Comparison of ENCODE assay signal across 12 mouse cellular contexts in genomic region chr1:155472112-155472955, GRCm38 (mm10). TPM values are rescaled to one million over a fixed set of nuclear protein-coding genes. Genes with fewer than 3 reads are reported as not detected.
DNase-seq lines count a peak whose midpoint lies in the region; ATAC-seq lines count a peak whose summit lies in the region.
"Had no signal": no experiment of that assay in that cellular context is flagged by ENCODE, and none has a peak within 500 bp of the region (broad histone marks: within the 10 kb centered on the region; RNA-seq: fewer than 3 reads in every experiment).

No protein-coding gene starts in this region.

- 58% methylated on average over 11 of the region's 11 CpGs for WGBS in heart, embryonic 10.5 days
- 58% methylated on average over 11 of the region's 11 CpGs for WGBS in heart, embryonic 11.5 days (ENCODE audit: insufficient replicate concordance)
- WGBS in liver, embryonic 15.5 days (ENCODE audit: insufficient replicate concordance): 41% methylated on average over 11 of the region's 11 CpGs

- no peak for ATAC-seq in heart, embryonic 11.5 days (replicated peaks; ENCODE audit: insufficient number of reproducible peaks, low FRiP score, low TSS enrichment)
- ATAC-seq in liver, embryonic 15.5 days (ENCODE audit: insufficient read depth): no peak; the same call in 1 of the 2 replicates

- H3K4me1 ChIP-seq in heart, embryonic 10.5 days: peaks cover 11% of the 10 kb centered on the region; the same call in 1 of the 2 replicates
- H3K4me1 ChIP-seq in heart, embryonic 11.5 days (ENCODE audit: control insufficient read depth, insufficient read depth, low read length): no peaks in the 10 kb centered on the region
- peaks cover 20% of the 10 kb centered on the region; the same call in 1 of the 2 replicates for H3K4me1 ChIP-seq in liver, embryonic 15.5 days (replicated peaks)

- H3K27ac ChIP-seq in heart, embryonic 10.5 days: peak overlapping the region; percentile 7; the same call in 1 of the 2 replicates
- H3K27ac ChIP-seq in heart, embryonic 11.5 days (ENCODE audit: low read depth, low read length): no peak overlapping the region
- no peak overlapping the region; the same call in 1 of the 2 replicates for H3K27ac ChIP-seq in liver, embryonic 15.5 days (replicated peaks)

- no peaks in the 10 kb centered on the region for H3K27me3 ChIP-seq in heart, embryonic 10.5 days (ENCODE audit: insufficient read depth, poor library complexity, severe bottlenecking)
- no peaks in the 10 kb centered on the region for H3K27me3 ChIP-seq in heart, embryonic 11.5 days (ENCODE audit: control insufficient read depth, insufficient read depth, low read length)
- no peaks in the 10 kb centered on the region for H3K27me3 ChIP-seq in liver, embryonic 15.5 days

- H3K4me3 ChIP-seq in heart, embryonic 10.5 days: no peak overlapping the region
- H3K4me3 ChIP-seq in heart, embryonic 11.5 days (ENCODE audit: low read depth, low read length): no peak overlapping the region
- no peak overlapping the region for H3K4me3 ChIP-seq in liver, embryonic 15.5 days (replicated peaks)

- H3K4me2 ChIP-seq in heart, embryonic 11.5 days: no peak overlapping the region
- peak overlapping the region; percentile 4; the same call in 1 of the 2 replicates for H3K4me2 ChIP-seq in liver, embryonic 15.5 days

- no peaks in the 10 kb centered on the region for H3K36me3 ChIP-seq in heart, embryonic 10.5 days
- H3K36me3 ChIP-seq in heart, embryonic 11.5 days (ENCODE audit: control insufficient read depth, insufficient read depth, low read length): no peaks in the 10 kb centered on the region
- no peaks in the 10 kb centered on the region for H3K36me3 ChIP-seq in liver, embryonic 15.5 days (replicated peaks)

- H3K9ac ChIP-seq in heart, embryonic 11.5 days (ENCODE audit: low read depth, low read length): no peak overlapping the region
- H3K9ac ChIP-seq in liver, embryonic 15.5 days: no peak overlapping the region

- DNase-seq in heart, embryonic 10.5 days (ENCODE audit: low spot score): no peak
- DNase-seq in 416B (ENCODE audit: low read depth): peak; percentile 47
- DNase-seq in c-Kit-negative CD71-positive TER-119-positive erythroid progenitor cells, embryonic 14.5 days (ENCODE audit: low read depth, low spot score): peak; percentile 70
- no peak for DNase-seq in left cerebral cortex, adult 18-20 months (ENCODE audit: low spot score in 2 of 2)
- no peak for DNase-seq in gastrocnemius, postnatal 14 days
- no peak for DNase-seq in heart, postnatal 36 days
- DNase-seq: B cell, adult 2 months; cerebellum, postnatal 14 days; heart, postnatal 10 days; thymus, postnatal 36 days had no signal

- H3K9me3 ChIP-seq in heart, embryonic 10.5 days: no peaks in the 10 kb centered on the region
- H3K9me3 ChIP-seq in heart, embryonic 11.5 days (replicated peaks; ENCODE audit: control insufficient read depth, low read length): no peaks in the 10 kb centered on the region
- no peaks in the 10 kb centered on the region for H3K9me3 ChIP-seq in liver, embryonic 15.5 days (replicated peaks)

- intact Hi-C loops in gastrocnemius, postnatal 14 days (cut with DNase I; ENCODE audit: low total_unique reads): no loop called here
- intact Hi-C loops in heart, postnatal 36 days (cut with DNase I): no loop called here

RNA-seq across cellular contexts. Expression of gene Xpr1, which starts 55.1 kb away (rescaled TPM):
- polyA plus RNA-seq in heart, embryonic 10.5 days (2016; fragmentation: Nextera tagmentation; extraction: Ambion mirVana): 8.6 and 9.6 TPM in 2 replicates
- polyA plus RNA-seq in heart, embryonic 11.5 days (2014; fragmentation: Nextera tagmentation; extraction: Ambion mirVana): 5.9 and 10.1 TPM in 2 replicates
- polyA plus RNA-seq in liver, embryonic 15.5 days (2015; fragmentation: Nextera tagmentation; extraction: Ambion mirVana): 3.8 and 4.4 TPM in 2 replicates
- 10 to 100 TPM; 83.8 to 84.8 TPM for total RNA-seq in left cerebral cortex, adult 18-20 months (2021)
- 10 to 100 TPM; 28.4 to 30.8 TPM for total RNA-seq in gastrocnemius, postnatal 14 days (2021)
- total RNA-seq in heart, postnatal 36 days (2021): 10 to 100 TPM; 31.2 to 32.2 TPM

Comparison
In these comparisons a context has a peak if more than half of its experiments do, and no peak if none do; other contexts are left out.
1. DNase-seq: peak in 416B (single experiment) and c-Kit-negative CD71-positive TER-119-positive erythroid progenitor cells, embryonic 14.5 days (single experiment); none in heart, embryonic 10.5 days (single experiment), left cerebral cortex, adult 18-20 months (0 of 2), gastrocnemius, postnatal 14 days (single experiment) and heart, postnatal 36 days (0 of 2).